Mouse (Mus musculus) CH12.LX (cell line): ENCODE data around the gene Wdr47. TPM values are rescaled to one million over a fixed set of nuclear protein-coding genes. Genes with fewer than 3 reads are reported as not detected.

Experiments
- DNase-seq: peaks from one replicate; pipeline ENCODE4 v3.0.0-alpha.2; 2013; ENCODE audit errors: extremely low read depth
- H3K27ac ChIP-seq: 2 replicates; pipeline ENCODE4 v1.5.1; 2012; ENCODE audit warnings: low read depth, mild to moderate bottlenecking, control low read depth, moderate library complexity; ENCODE audit not compliant: insufficient read depth
- H3K27me3 ChIP-seq: replicated peaks from 2 replicates; pipeline ENCODE3; 2012; ENCODE audit warnings: inconsistent platforms
- H3K36me3 ChIP-seq, 2 experiments: replicated peaks in 1 of 2; 2 replicates each; pipeline versions ENCODE3 to v1.6.1; 2012; ENCODE audit warnings: inconsistent platforms in 1 of 2, low read length in 1 of 2, mild to moderate bottlenecking in 1 of 2, mixed read lengths in 1 of 2, moderate library complexity in 1 of 2; ENCODE audit not compliant: control insufficient read depth in 1 of 2, insufficient read depth in 1 of 2
- H3K4me1 ChIP-seq, 2 experiments: 2 replicates each; pipeline ENCODE4 v1.6.1; 2012; ENCODE audit warnings: inconsistent platforms in 1 of 2, moderate library complexity in 1 of 2; ENCODE audit not compliant: insufficient read depth in 2 of 2, control insufficient read depth in 1 of 2
- H3K4me2 ChIP-seq: 2 replicates; pipeline ENCODE4 v1.6.1; 2012; ENCODE audit warnings: low read depth, mild to moderate bottlenecking, control low read depth; ENCODE audit not compliant: poor library complexity, insufficient read depth, severe bottlenecking
- H3K4me3 ChIP-seq, 3 experiments: fragments of 150-350 bp in 1 of 3; sonication (generic) in 1 of 3; replicated peaks in 1 of 3; 2 replicates each; pipeline versions ENCODE3 to v1.5.1; 2011 to 2012; ENCODE audit warnings: low read depth in 2 of 3, low read length in 2 of 3, mild to moderate bottlenecking in 2 of 3, moderate library complexity in 2 of 3, control low read depth in 1 of 3, improper control_type of control experiment in 1 of 3, inconsistent platforms in 1 of 3, mixed read lengths in 1 of 3; ENCODE audit not compliant: poor library complexity in 1 of 3
- H3K79me2 ChIP-seq: replicated peaks from 2 replicates; pipeline ENCODE4 v1.6.1; 2012; ENCODE audit warnings: mild to moderate bottlenecking, moderate library complexity; ENCODE audit not compliant: control insufficient read depth, poor library complexity, insufficient read depth, severe bottlenecking; ENCODE audit errors: extremely low read depth
- H3K9ac ChIP-seq: 2 replicates; pipeline ENCODE4 v1.6.1; 2012; ENCODE audit warnings: low read depth, mild to moderate bottlenecking, control low read depth, moderate library complexity; ENCODE audit not compliant: insufficient read depth
- H3K9me3 ChIP-seq: replicated peaks from 2 replicates; pipeline ENCODE3; 2012; ENCODE audit warnings: low read length, inconsistent platforms, mixed read lengths
- CTCF ChIP-seq, 2 experiments: IDR thresholded peaks in 1 of 2; conservative IDR thresholded peaks in 1 of 2; 2 replicates each; pipeline ENCODE4 v1.5.1; 2011 to 2012; ENCODE audit warnings: low read depth in 2 of 2, low read length in 2 of 2, improper control_type of control experiment in 1 of 2, inconsistent platforms in 1 of 2, mild to moderate bottlenecking in 1 of 2, moderate library complexity in 1 of 2
- E2F4 ChIP-seq: IDR thresholded peaks from 2 replicates; pipeline ENCODE4 v1.6.1; 2011; ENCODE audit warnings: low read depth, low read length, improper control_type of control experiment; ENCODE audit not compliant: insufficient replicate concordance
- ELF1 ChIP-seq: IDR thresholded peaks from 2 replicates; pipeline ENCODE4 v1.6.1; 2014; ENCODE audit warnings: low read depth, mild to moderate bottlenecking, inconsistent platforms, low read length, improper control_type of control experiment
- GABPA ChIP-seq: IDR thresholded peaks from 2 replicates; pipeline ENCODE4 v1.6.1; 2012; ENCODE audit warnings: low read depth, low read length, improper control_type of control experiment, inconsistent platforms; ENCODE audit not compliant: insufficient replicate concordance
- HCFC1 ChIP-seq: IDR thresholded peaks from 2 replicates; pipeline ENCODE4 v1.6.1; 2012; ENCODE audit warnings: low read depth, mild to moderate bottlenecking, inconsistent platforms, low read length, improper control_type of control experiment
- IRF4 ChIP-seq: IDR thresholded peaks from 2 replicates; pipeline ENCODE4 v1.6.1; 2014; ENCODE audit warnings: low read depth, mild to moderate bottlenecking, inconsistent platforms, low read length, improper control_type of control experiment
- JUND ChIP-seq: conservative IDR thresholded peaks from 2 replicates; pipeline ENCODE4 v1.6.1; 2011; ENCODE audit warnings: low read depth, low read length, improper control_type of control experiment
- MAX ChIP-seq: IDR thresholded peaks from 2 replicates; pipeline ENCODE4 v1.6.1; 2011; ENCODE audit warnings: low read length, improper control_type of control experiment
- MAZ ChIP-seq: IDR thresholded peaks from 2 replicates; pipeline ENCODE4 v1.6.1; 2012; ENCODE audit warnings: low read depth, mild to moderate bottlenecking, inconsistent platforms, low read length, improper control_type of control experiment, moderate library complexity
- MEF2A ChIP-seq: IDR thresholded peaks from 2 replicates; pipeline ENCODE4 v1.6.1; 2014; ENCODE audit warnings: low read depth, mild to moderate bottlenecking, inconsistent platforms, low read length, improper control_type of control experiment, borderline replicate concordance
- NELFE ChIP-seq: IDR thresholded peaks from 2 replicates; pipeline ENCODE4 v1.6.1; 2011; ENCODE audit warnings: low read depth, low read length, improper control_type of control experiment
- NRF1 ChIP-seq: IDR thresholded peaks from 2 replicates; pipeline ENCODE4 v1.6.1; 2014; ENCODE audit warnings: low read depth, mild to moderate bottlenecking, inconsistent platforms, low read length, improper control_type of control experiment, moderate library complexity
- POLR2A ChIP-seq: IDR thresholded peaks from 2 replicates; pipeline ENCODE4 v1.6.1; 2011; ENCODE audit warnings: low read depth, mild to moderate bottlenecking, improper control_type of control experiment, low read length
- SIN3A ChIP-seq: IDR thresholded peaks from 2 replicates; pipeline ENCODE4 v1.6.1; 2012; ENCODE audit warnings: low read length, improper control_type of control experiment, inconsistent platforms
- SMC3 ChIP-seq: IDR thresholded peaks from 2 replicates; pipeline ENCODE4 v1.6.1; 2011; ENCODE audit warnings: low read depth, low read length, improper control_type of control experiment
- TBP ChIP-seq: conservative IDR thresholded peaks from 2 replicates; pipeline ENCODE4 v1.6.1; 2011; ENCODE audit warnings: low read depth, low read length, improper control_type of control experiment
- TCF12 ChIP-seq: IDR thresholded peaks from 2 replicates; pipeline ENCODE4 v1.6.1; 2014; ENCODE audit warnings: low read depth, mild to moderate bottlenecking, inconsistent platforms, low read length, improper control_type of control experiment
- ZKSCAN1 ChIP-seq: IDR thresholded peaks from 2 replicates; pipeline ENCODE4 v1.6.1; 2012; ENCODE audit warnings: low read depth, inconsistent platforms, low read length, improper control_type of control experiment, borderline replicate concordance
- ZMIZ1 ChIP-seq: IDR thresholded peaks from 2 replicates; pipeline ENCODE4 v1.6.1; 2012; ENCODE audit warnings: low read depth, mild to moderate bottlenecking, inconsistent platforms, low read length, improper control_type of control experiment
- dilution Hi-C: fragments of 300-500 bp; cut with MboI; formaldehyde crosslinking; loops from 2 replicates; pipeline ENCODE4 v1.14.3; 2020; ENCODE audit warnings: low sequenced_read_pairs; ENCODE audit not compliant: extremely low pct_unique_long_range_greater_than_20kb, extremely low pct_ligation_motif_present
- in situ Hi-C: fragments of 300-500 bp; cut with MboI; formaldehyde crosslinking; loops from 3 replicates; pipeline ENCODE4 v1.14.3; 2019; ENCODE audit warnings: low sequenced_read_pairs, low pct_ligation_motif_present, low pct_unique_long_range_greater_than_20kb, mixed read lengths
- polyA plus RNA-seq: library from polyadenylated mRNA; unstranded; fragments of >175 nt; gene quantifications from 2 replicates; pipeline ENCODE4 v1.2.1, GENCODE M21; 2012; ENCODE audit warnings: low read depth; ENCODE audit not compliant: insufficient read length
- total RNA-seq, 2 experiments: library from RNA; depleted of rRNA; stranded (reverse); fragments of 300-350 nt in 1 of 2; fragments of >200 nt in 1 of 2; gene quantifications; 2 replicates each; pipeline ENCODE4 v1.2.3; 2012 to 2014

The Wdr47 gene
- total RNA-seq (2012; rRNA removed) (2.2 and 2.4 TPM in 2 replicates), total RNA-seq (2014; rRNA removed) (1.7 and 2.7 TPM in 2 replicates), polyA plus RNA-seq (2.7 and 4.6 TPM in 2 replicates)

GRCm38 (mm10) chr3:108590786-108591529, at the start of gene Wdr47:
TSS of gene Wdr47 (plus strand) at chr3:108591279.
- H3K9me3 ChIP-seq, result no peaks in the 10 kb centered on the region
- H3K36me3 ChIP-seq, result no peaks in the 10 kb centered on the region
- no peaks in the 10 kb centered on the region for H3K79me2 ChIP-seq
- DNase-seq, result peak; percentile 96
- no peak within 1 kb of the TSS for H3K27ac ChIP-seq
- H3K27me3 ChIP-seq, result peaks cover 3% of the 10 kb centered on the region
- peak; percentile 50; the same call in 1 of the 2 replicates for TF ChIP-seq ZMIZ1
- TF ChIP-seq SIN3A, result peak; percentile 90
- TF ChIP-seq GABPA, result no peak
- TF ChIP-seq MEF2A, result 0 out of 2 replicates have a peak, but pooled peaks have one; percentile 28
- peak; percentile 85 for TF ChIP-seq MAX
- peak; percentile 54; the same call in 1 of the 2 replicates for TF ChIP-seq NELFE
- TF ChIP-seq POLR2A, result peak; percentile 77
- TF ChIP-seq SMC3, result no peak
- TF ChIP-seq ZKSCAN1, result no peak
- TF ChIP-seq CTCF (conservative IDR thresholded peaks at IDR 0.05 in 1 of 2, IDR thresholded peaks at IDR 0.05 in 1 of 2; ENCODE audit: low read depth in 2 of 2, low read length in 2 of 2), result no peak
- peak; percentile 37; the same call in 1 of the 2 replicates for TF ChIP-seq TCF12
- TF ChIP-seq HCFC1, result peak; percentile 76
- peak; percentile 44; the same call in 1 of the 2 replicates for TF ChIP-seq TBP
- peak; percentile 49; the same call in 1 of the 2 replicates for TF ChIP-seq NRF1
- TF ChIP-seq ELF1, result peak; percentile 40; the same call in 1 of the 2 replicates
- peak; percentile 61; the same call in 1 of the 2 replicates for TF ChIP-seq IRF4
- in situ Hi-C loops, result no loop called here
- dilution Hi-C loops, result no loop called here
- peaks cover 2 to 18% of the 10 kb centered on the region in 2 experiments; a peak in 3 of 4 replicates for H3K4me1 ChIP-seq
- peak within 1 kb of the TSS; percentile 67 for H3K4me2 ChIP-seq
- peak within 1 kb of the TSS; percentile 69 to 86 (median 86) for H3K4me3 ChIP-seq
- H3K9ac ChIP-seq, result peak within 1 kb of the TSS; percentile 53

- no peaks in the 10 kb centered on the region for H3K9me3 ChIP-seq
- dilution Hi-C loops, result no loop called here
These were observed 48.8 kb upstream of the Wdr47 start for GRCm38 (mm10) chr3:108542299-108542698.

More at GRCm38 (mm10) chr3:108542299-108542698, 48.8 kb upstream of the Wdr47 start:
- no peaks in the 10 kb centered on the region for H3K79me2 ChIP-seq
- no peak for TF ChIP-seq MAZ
- no peak for TF ChIP-seq ELF1
- TF ChIP-seq E2F4, result no peak
- no peak for TF ChIP-seq JUND
- TF ChIP-seq GABPA, result no peak
- TF ChIP-seq, all 38 proteins: peak for 0
- Histone ChIP-seq H3K36me3 (no peaks in the 10 kb centered on the region), H3K4me1 (peaks cover 0 to 16% of the 10 kb centered on the region in 2 experiments; a peak in 3 of 4 replicates), H3K9ac (no peak overlapping the region), H3K4me2 (no peak overlapping the region), H3K4me3 (no peak overlapping the region), H3K27me3 (peaks cover 6% of the 10 kb centered on the region), H3K27ac (no peak overlapping the region)
- in situ Hi-C loops, result no loop called here
- no peak for DNase-seq
